Mouse (Mus musculus) myocyte (in vitro differentiated cells): ENCODE data around the gene Zfp182. TPM values are rescaled to one million over a fixed set of nuclear protein-coding genes. Genes with fewer than 3 reads are reported as not detected.

ENCODE experiments used
- H3K27me3 ChIP-seq: one replicate; pipeline ENCODE4 v1.6.1; 2011; ENCODE audit not compliant: control insufficient read depth, insufficient read depth, insufficient read length
- H3K36me3 ChIP-seq: one replicate; pipeline ENCODE4 v1.6.1; 2011; ENCODE audit not compliant: control insufficient read depth, insufficient read depth
- H3K4me2 ChIP-seq: one replicate; pipeline ENCODE4 v1.6.1; 2011; ENCODE audit warnings: low read depth, control low read depth
- H3K4me3 ChIP-seq: one replicate; pipeline ENCODE4 v1.5.1; 2011; ENCODE audit warnings: mild to moderate bottlenecking, control low read depth, moderate library complexity
- H3K79me2 ChIP-seq: one replicate; pipeline ENCODE4 v1.6.1; 2011; ENCODE audit not compliant: control insufficient read depth, insufficient read depth
- H3ac ChIP-seq: one replicate; pipeline ENCODE4 v1.6.1; 2011; ENCODE audit not compliant: control insufficient read depth, insufficient read length
- CEBPB ChIP-seq: IDR thresholded peaks from 2 replicates; pipeline ENCODE4 v1.6.1; 2011; ENCODE audit warnings: mild to moderate bottlenecking, moderate library complexity; ENCODE audit not compliant: poor library complexity, insufficient read depth, severe bottlenecking
- E2F4 ChIP-seq: IDR thresholded peaks from one replicate; pipeline ENCODE4 v1.6.1; 2011; ENCODE audit warnings: mild to moderate bottlenecking, control low read depth, moderate library complexity; ENCODE audit not compliant: insufficient read depth
- MAX ChIP-seq: IDR thresholded peaks from one replicate; pipeline ENCODE4 v1.6.1; 2011; ENCODE audit warnings: low read depth, mild to moderate bottlenecking, control low read depth
- MYOD1 ChIP-seq, 3 experiments: IDR thresholded peaks; one replicate each; pipeline ENCODE4 v1.6.1; 2011; ENCODE audit warnings: control low read depth in 2 of 3, low read depth in 2 of 3, mild to moderate bottlenecking in 2 of 3, moderate library complexity in 1 of 3; ENCODE audit not compliant: insufficient read length in 2 of 3, control insufficient read depth in 1 of 3
- MYOG ChIP-seq, 3 experiments: IDR thresholded peaks; one replicate each; pipeline ENCODE4 v1.6.1; 2011; ENCODE audit warnings: control low read depth in 2 of 3, low read depth in 2 of 3, mild to moderate bottlenecking in 2 of 3; ENCODE audit not compliant: insufficient read length in 2 of 3, control insufficient read depth in 1 of 3, insufficient read depth in 1 of 3
- POLR2A ChIP-seq: IDR thresholded peaks from one replicate; pipeline ENCODE4 v1.6.1; 2011; ENCODE audit warnings: low read depth, mild to moderate bottlenecking, control low read depth, moderate library complexity; ENCODE audit not compliant: insufficient read length
- POLR2AphosphoS2 ChIP-seq: IDR thresholded peaks from one replicate; pipeline ENCODE4 v1.6.1; 2011; ENCODE audit warnings: low read depth, control low read depth; ENCODE audit not compliant: insufficient read length
- REST ChIP-seq: IDR thresholded peaks from one replicate; pipeline ENCODE4 v1.6.1; 2011; ENCODE audit warnings: mild to moderate bottlenecking, control low read depth, moderate library complexity; ENCODE audit not compliant: insufficient read depth, insufficient read length
- SRF ChIP-seq: IDR thresholded peaks from one replicate; pipeline ENCODE4 v1.6.1; 2011; ENCODE audit warnings: low read depth; ENCODE audit not compliant: control insufficient read depth, insufficient read length
- TCF12 ChIP-seq: IDR thresholded peaks from one replicate; pipeline ENCODE4 v1.6.1; 2011; ENCODE audit warnings: mild to moderate bottlenecking, control low read depth; ENCODE audit not compliant: poor library complexity, insufficient read depth, severe bottlenecking
- TCF3 ChIP-seq: IDR thresholded peaks from one replicate; pipeline ENCODE4 v1.6.1; 2011; ENCODE audit warnings: low read depth, control low read depth; ENCODE audit not compliant: insufficient read length
- USF1 ChIP-seq: IDR thresholded peaks from one replicate; pipeline ENCODE4 v1.6.1; 2011; ENCODE audit warnings: low read depth, mild to moderate bottlenecking, control low read depth, moderate library complexity
- polyA plus RNA-seq: library from polyadenylated mRNA; unstranded; fragments of >200 nt; fragmentation: generic; extraction: Trizol; gene quantifications from one replicate; pipeline ENCODE4 v1.2.1, GENCODE M21; 2012; ENCODE audit warnings: missing spikeins

Gene Zfp182
- polyA plus RNA-seq, 1 experiment: 0.52 TPM

- TF ChIP-seq POLR2AphosphoS2 (no peak), CEBPB (no peak), REST (no peak), MAX (no peak), TCF12 (no peak), TCF3 (no peak), SRF (no peak), E2F4 (no peak), USF1 (no peak), MYOG (IDR thresholded peaks at IDR 0.05; ENCODE audit: control insufficient read depth in 1 of 3, insufficient read depth in 1 of 3, insufficient read length in 2 of 3, low read depth in 2 of 3) (no peak), POLR2A (no peak), MYOD1 (IDR thresholded peaks at IDR 0.05; ENCODE audit: control insufficient read depth in 1 of 3, insufficient read length in 2 of 3, low read depth in 2 of 3) (no peak)
- Histone ChIP-seq H3ac (no peak overlapping the region), H3K79me2 (no peaks in the 10 kb centered on the region), H3K36me3 (no peaks in the 10 kb centered on the region), H3K4me3 (peak overlapping the region; percentile 56), H3K27me3 (no peaks in the 10 kb centered on the region), H3K4me2 (peak overlapping the region; percentile 50)
Observed at GRCm38 (mm10) chrX:21061460-21061859, 656 bp downstream of the Zfp182 start.

- Histone ChIP-seq H3K4me2 (no peak overlapping the region), H3K36me3 (no peaks in the 10 kb centered on the region), H3K4me3 (no peak overlapping the region), H3K79me2 (no peaks in the 10 kb centered on the region), H3ac (no peak overlapping the region), H3K27me3 (no peaks in the 10 kb centered on the region)
- TF ChIP-seq TCF3 (no peak), TCF12 (no peak), SRF (no peak), POLR2AphosphoS2 (no peak), MYOD1 (IDR thresholded peaks at IDR 0.05; ENCODE audit: control insufficient read depth in 1 of 3, insufficient read length in 2 of 3, low read depth in 2 of 3) (no peak), REST (no peak), USF1 (no peak), MAX (no peak)
Observed at GRCm38 (mm10) chrX:20980901-20981300, 81.2 kb downstream of the Zfp182 start.

Other genes starting within 250 kb of the Zfp182 start
- 387 TPM for gene Timp1, start 192.2 kb downstream of the Zfp182 start, polyA plus RNA-seq
- gene Syn1, start 141.3 kb downstream of the Zfp182 start, polyA plus RNA-seq: 8.1 TPM
- gene Cfp, start 130.8 kb downstream of the Zfp182 start, polyA plus RNA-seq: 1.7 TPM
- 18.9 TPM for gene Elk1, start 111.7 kb downstream of the Zfp182 start, polyA plus RNA-seq
- 57.6 TPM for gene Uxt, start 100.3 kb downstream of the Zfp182 start, polyA plus RNA-seq
- not detected for gene Spaca5, start 6.1 kb upstream of the Zfp182 start, polyA plus RNA-seq
- gene Zfp300, start 27.2 kb upstream of the Zfp182 start, polyA plus RNA-seq: 0.13 TPM
- not detected for gene Ssxa1, start 53.5 kb upstream of the Zfp182 start, polyA plus RNA-seq
- gene Gm21876, start 113.3 kb upstream of the Zfp182 start, polyA plus RNA-seq: not detected